Mouse (Mus musculus) thymus, postnatal 14 days (tissue): ENCODE data around the gene Fam213a.

Experiments used
- DNase-seq: peaks from one replicate; pipeline ENCODE4 v3.0.0; 2021

The Fam213a gene

DNA sequence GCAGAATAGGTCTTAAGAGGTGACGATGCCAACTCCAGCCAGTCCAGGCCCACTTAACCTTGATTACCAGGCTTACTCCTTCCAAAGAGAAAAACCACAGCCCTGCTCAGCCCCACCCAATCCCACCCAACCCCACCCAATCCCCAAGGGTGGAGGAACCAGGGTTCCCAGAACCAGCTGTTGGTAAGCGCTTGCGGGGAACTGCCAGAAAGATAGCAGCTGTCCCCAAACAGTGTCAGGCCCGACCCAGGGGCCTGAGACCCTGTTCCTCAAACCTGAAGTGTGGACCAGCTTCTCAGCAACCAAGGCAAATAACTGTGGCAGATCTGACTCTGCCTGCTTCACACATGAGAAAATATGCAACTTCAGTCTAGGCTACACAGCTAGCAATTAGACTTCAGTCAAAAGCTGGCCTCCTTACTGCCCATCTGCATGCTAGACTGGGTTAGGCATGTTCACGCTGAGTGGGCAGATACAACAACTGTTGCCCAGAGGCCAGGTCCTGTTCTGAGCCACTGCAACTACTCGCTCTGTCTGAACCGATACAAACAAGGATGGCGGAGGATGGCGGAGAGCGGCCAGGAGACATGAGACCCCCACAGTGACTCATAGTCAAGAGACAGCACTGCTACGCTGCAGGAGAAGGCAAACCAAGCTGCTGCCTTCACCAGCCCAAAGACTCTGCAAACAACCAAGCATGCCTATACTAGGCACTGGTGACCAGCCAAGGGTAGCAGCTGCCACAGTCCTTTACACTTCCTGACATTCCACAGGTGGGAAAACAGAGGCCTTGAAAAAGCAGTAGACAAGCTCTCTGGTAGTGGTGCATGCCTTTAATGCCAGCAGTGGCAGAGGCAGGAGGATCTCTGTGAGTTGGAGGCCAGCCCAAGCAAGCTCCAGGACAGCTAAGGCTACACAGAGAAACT, 51.0 kb downstream of the Fam213a start:
- DNase-seq = no peak

DNA sequence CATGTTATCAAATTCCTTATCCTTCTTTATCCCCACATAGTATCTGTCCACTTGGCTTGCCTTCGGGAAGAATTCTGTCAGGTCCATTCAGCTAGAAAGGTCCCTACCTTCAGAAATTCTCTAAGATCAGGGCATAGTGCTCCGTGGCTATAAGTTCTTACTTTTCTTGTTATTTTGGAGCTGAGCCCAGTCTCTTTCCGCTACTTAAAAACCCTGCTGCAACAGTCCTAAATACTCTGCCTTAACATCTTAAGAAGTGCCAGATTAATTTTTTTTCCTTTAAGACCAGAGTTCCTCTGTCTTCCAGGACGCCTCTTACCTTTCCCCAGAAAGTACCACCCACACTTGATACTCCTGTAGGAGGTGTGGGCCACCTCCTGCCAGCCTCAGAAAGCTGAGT, 53.4 kb downstream of the Fam213a start:
- DNase-seq = no peak

DNA sequence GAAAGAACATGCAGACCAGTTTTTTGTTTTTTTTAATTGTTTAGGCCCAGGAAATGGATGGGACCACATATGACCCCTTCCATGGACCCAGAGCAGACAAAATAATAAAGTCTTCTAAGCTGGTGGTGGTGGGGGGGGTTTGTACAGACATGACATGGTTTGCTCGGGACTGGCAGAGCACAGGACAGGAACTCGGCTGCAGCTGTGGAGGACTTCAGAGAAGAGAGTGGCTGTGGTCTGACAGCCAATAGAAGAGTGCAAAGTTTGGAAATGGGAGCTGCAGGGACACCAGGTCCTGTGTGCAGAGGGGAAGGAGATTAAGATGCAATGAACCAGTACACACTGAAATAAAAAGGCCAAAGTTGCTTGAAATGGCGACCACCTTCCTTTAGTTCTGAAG, 54.0 kb downstream of the Fam213a start:
- DNase-seq = no peak

DNA sequence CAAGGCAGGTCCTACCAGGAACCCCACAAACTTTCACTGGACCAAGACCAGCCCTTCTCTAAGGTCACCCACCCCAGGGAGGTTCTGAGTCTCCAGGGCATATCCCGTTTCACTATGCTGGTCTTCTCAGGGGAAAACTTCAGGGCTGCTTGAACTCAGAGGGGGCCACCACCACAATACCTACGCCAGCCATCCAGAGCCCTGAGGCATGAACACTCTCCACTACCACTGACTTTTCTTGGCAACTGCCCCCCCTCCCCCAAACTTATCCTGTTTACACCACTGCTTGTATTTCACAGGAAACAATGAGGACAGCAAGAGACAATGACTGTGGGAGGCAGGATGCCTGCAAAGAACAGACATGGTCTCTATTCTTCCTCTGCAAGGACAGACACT, 54.6 kb downstream of the Fam213a start:
- peak; percentile 63 for DNase-seq

DNA sequence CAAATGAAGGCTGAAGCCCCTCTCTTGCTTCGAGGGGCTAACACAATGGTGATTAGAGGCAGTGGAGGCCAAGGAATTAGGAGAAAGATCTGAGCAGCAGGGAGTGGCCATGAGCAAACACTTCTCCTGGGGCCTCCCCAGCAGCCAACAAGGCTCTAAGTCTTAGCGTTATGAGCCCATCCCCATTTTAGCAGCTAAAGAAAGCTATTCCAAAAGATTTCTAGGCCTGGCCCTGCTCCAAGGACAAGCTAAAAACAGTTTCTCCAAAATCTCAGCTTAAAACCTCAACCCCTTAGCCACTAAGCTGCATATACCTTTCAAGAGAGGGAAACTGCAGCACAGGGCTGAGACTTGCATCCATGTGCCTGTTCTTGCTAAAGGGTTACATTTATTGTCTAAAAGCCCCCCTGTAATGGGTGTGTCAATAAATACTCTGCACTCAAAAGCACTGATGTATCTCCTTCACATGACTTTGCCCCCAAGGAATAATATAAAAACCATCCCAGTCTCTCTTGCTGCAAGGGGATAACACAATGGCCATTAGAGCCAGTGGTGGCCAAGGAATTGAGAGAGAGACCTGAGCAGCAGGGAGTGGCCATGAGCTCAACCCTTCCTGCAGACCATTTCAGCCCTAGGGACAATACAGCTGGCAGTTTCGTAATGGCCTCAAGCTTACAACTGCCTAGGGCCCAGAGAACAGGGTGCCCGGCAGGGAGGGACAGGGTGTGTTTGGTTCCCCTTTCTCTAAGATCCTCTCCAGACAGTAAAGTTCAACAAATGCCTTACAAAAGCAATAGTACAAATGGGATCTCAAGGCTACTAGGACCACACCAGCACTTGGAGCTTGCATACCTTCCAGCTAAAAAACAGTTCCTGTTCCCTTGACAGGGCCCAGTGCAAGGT, 55.3 kb downstream of the Fam213a start:
- no peak for DNase-seq

GRCm38 (mm10) chr14:40957607-40958006, 56.0 kb downstream of the Fam213a start:
- peak; percentile 41 for DNase-seq

DNA sequence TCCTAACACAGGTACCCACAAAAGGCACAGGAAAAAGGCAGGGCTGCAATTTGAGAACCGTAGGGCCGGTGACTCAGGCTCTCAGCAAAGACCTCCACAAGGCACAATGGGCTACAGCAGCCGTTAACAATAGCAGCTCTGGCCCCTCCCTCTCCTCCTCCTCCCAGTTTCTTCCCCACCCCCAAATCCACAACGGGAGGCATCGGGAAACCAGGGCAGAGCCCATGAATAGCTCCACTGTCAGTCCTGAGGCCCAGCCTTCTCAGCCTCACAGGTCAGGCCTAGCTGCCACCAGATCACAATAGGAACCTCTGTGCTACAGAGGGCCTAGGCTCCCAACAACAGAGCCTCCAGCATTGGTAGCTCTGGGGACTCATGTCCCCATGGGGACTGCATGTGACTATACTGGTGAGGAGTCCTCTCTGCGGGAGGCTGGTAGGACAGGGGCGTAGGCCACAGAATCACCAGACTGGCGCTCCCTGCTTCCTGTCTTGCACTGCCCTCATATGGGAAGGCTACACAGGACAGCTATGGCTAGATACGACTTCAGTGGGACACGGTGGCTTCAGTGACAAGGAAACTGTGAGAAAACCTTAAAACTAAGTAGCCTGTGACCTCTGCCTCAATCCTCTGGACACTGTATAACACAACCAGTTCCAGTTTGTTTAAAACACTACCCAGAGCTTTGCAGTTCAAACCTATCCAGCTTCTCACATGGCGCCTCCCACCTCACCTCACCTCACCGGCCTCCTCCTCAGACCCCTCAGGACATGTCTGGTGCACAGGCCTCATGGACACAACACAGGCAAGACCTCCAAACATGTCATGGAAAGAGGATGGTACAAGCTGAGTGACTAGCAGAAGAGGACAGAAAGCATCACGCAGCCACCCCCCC, 57.1 kb downstream of the Fam213a start:
- no peak for DNase-seq

DNA sequence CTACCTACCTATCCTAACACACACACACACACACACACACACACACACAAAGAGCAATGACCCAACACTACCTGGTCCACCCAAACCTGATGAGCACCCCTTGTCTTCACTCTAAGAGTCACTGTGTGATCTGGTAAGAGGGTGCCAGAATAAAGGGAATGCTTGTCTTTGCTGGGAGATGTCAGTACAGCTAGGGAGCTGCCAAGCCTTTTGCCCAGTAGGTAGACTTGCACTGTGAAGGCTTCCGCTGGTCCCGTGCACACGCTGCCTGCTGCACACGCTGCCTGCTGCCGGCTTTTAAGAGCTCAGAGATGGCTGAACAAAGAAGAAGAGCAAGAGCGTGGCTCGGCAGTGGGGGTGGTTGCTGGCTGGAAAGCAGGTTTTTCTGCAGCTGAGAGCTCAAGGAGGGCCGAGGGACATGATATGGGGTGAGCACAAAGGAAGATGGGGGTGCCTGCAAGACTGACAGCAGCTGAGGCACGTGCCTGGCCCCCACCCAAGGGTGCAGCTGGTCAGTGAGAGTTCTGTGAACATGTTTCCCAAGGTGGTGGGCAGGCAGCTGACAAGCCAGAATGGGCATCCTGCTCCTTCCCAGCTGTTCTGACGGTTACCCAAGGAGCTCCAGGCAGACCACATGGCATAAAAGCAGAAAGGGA, 57.9 kb downstream of the Fam213a start:
- peak; percentile 75 for DNase-seq

GRCm38 (mm10) chr14:40955146-40955545, 58.4 kb downstream of the Fam213a start:
- no peak for DNase-seq

DNA sequence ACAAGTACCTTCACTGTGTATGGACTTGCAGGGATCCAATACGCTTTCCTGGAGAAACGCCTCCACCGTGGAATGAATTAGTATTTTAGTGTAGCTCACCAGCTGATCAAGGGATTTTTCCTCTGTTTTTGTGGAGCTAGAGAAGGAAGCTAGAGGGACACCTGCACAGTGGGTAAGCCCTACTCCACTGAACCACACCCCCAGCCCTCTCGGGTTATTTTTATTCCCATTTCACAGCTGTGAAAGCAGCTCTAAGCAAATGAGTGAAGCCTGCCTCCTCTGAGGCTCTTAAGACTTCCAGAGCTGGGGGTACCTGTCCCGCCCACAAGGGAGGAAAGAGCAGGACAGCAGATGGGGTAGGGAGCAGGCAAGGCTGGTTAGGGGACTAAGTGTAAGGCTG, 60.2 kb downstream of the Fam213a start:
- DNase-seq = no peak

DNA sequence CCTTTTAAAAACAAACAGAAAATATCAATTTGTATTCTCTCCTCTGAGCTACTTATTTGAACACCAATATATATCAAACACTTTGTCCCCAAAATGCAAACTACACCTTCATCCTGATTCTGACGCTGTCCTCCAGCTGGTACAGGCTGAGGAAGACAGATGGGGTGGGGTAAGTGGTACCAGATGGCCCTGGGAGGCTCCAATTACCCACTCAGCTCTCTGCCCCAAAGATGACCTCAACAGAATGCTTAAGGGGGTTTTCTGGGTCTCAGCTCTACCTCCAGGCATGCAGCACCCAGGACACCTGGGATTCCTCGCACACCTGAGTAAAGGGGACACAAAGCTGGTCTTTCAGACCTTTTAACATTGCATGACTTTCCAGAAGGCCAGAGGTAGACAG, 60.9 kb downstream of the Fam213a start:
- DNase-seq = no peak

- DNase-seq = no peak
Measured at GRCm38 (mm10) chr14:40952301-40952700, 61.3 kb downstream of the Fam213a start.

DNA sequence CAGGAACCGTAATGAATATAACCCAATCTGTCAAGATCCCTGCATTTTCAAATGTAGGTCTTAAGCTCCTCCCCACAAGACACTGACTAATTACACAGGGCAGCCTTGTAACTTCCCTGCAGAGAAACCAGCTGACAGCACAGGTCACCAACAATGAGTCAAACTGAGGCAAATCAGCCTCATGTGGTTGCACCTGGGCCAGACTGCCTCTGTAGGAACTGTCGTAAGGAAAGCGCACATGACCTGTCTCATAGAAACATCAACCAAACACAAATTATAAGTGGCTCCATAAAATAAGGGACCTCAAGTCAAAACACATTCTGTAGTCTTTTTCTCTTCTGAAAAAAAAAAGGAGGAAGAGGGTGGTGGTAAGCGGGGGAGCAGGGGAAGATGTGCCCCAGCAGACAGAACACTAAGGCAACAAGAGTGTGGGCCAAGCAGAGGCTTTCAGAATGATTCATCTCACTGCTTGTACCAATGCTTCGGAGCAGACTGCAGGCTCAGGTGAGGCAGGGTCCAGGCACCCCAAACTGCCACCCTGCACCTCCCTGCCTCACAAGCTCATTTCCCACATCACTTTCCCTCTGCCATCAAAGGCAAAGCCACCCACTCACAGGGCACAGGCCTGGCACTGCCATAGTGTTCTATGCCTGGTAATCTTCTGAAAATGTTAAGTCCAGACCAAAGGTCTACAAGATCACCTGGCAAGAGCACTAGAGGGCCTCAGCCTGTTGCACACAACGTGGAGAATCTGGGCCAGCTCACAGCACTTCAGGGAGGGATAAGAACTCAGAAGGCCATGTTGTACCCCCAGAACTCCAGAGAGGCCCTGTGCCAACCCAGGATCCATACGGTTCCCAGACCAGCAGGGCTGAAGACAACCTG, 63.6 kb downstream of the Fam213a start:
- no peak for DNase-seq

- no peak for DNase-seq
Measured at GRCm38 (mm10) chr14:40949047-40949446, 64.5 kb downstream of the Fam213a start.

DNA sequence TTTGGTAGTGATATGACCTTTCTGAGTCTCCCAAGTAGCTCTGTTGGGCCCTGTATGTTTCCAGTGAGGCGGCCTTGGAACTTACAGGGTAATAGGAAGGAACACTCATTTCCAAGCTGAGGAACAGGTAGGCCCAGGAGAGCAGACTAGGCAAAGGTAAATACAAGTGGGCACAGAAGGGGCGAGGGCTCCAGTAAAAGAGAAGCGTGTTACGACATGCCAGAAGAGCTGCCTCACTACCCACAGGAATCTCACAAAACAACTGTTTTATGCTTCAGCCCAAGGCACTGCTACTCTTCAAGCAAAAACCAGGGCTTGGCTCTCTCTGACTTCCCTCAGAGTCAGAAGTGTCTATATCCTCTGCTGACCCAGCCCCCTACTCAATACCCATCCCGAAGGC, 65.1 kb downstream of the Fam213a start:
- no peak for DNase-seq

GRCm38 (mm10) chr14:40947431-40948394, 65.9 kb downstream of the Fam213a start:
- DNase-seq = peak; percentile 73

GRCm38 (mm10) chr14:40943802-40944201, 69.8 kb downstream of the Fam213a start:
- no peak for DNase-seq
